Mouse (Mus musculus) erythroblast, embryonic 14.5 days (primary cell): ENCODE results near the gene Mfng.

Source experiments
- GATA1 ChIP-seq: IDR thresholded peaks from 2 replicates; pipeline ENCODE4 v1.6.1; 2012; ENCODE audit warnings: low read length, inconsistent platforms, mixed read lengths
- TAL1 ChIP-seq: IDR thresholded peaks from 3 replicates; pipeline ENCODE4 v1.6.1; 2012; ENCODE audit warnings: low read length, inconsistent platforms, mixed read lengths

DNA sequence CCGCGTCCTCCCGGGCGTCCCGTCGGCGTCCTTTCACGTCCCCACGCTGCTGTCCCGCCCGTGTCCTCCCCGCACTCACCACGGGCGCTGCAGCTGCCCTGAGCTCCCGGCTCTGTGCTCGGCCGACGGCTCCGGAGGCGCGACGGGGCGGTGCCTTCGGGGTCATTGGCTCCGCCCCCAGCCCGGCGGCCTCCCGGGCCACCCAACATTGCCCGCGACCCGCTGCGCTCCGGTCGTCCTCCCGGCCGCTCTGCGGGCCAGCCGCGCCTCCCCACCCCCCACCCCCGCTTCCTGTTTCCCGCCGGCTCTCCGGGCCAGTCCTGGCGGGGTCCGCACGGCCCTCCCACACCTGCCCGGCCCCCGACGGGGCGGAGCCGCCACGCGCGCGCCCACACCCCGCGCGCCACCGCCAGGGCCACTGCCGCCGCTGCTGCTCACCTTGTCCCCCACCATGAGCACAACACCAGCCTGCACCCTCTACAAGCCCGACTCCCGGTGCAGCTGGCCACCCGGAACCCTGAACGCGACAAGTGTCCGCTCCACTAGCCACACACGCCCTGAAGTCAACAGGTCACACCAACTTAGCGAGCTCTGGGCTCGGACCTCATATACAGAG lies 29.6 kb upstream of the Mfng start, which contains the start of gene Card10:
- TF ChIP-seq GATA1 (no peak), TAL1 (no peak)
